Mouse (Mus musculus) testis, adult 2 months (tissue): ENCODE data around the gene Shkbp1. TPM values are rescaled to one million over a fixed set of nuclear protein-coding genes. Genes with fewer than 3 reads are reported as not detected.

Experiments used
- H3K27ac ChIP-seq: fragments of 200-500 bp; 2 replicates; pipeline ENCODE4 v1.5.1; 2012; ENCODE audit warnings: low read depth, low read length; ENCODE audit not compliant: control insufficient read depth, insufficient read depth
- H3K27me3 ChIP-seq: fragments of 200-500 bp; 2 replicates; pipeline ENCODE4 v1.6.1; 2012; ENCODE audit warnings: mild to moderate bottlenecking, low read length, moderate library complexity; ENCODE audit not compliant: control insufficient read depth, insufficient read depth
- H3K36me3 ChIP-seq: fragments of 200-500 bp; 2 replicates; pipeline ENCODE4 v1.6.1; 2012; ENCODE audit warnings: mild to moderate bottlenecking, low read length; ENCODE audit not compliant: control insufficient read depth, insufficient read depth
- H3K4me1 ChIP-seq: fragments of 200-500 bp; 2 replicates; pipeline ENCODE4 v1.6.1; 2012; ENCODE audit warnings: low read length; ENCODE audit not compliant: control insufficient read depth, insufficient read depth
- H3K4me3 ChIP-seq: fragments of 200-500 bp; 2 replicates; pipeline ENCODE4 v1.5.1; 2012; ENCODE audit warnings: low read depth, mild to moderate bottlenecking, low read length, moderate library complexity, mixed read lengths; ENCODE audit not compliant: control insufficient read depth
- CTCF ChIP-seq: fragments of 200-500 bp; IDR thresholded peaks from 2 replicates; pipeline ENCODE4 v1.5.1; 2012; ENCODE audit warnings: low read depth, mild to moderate bottlenecking, inconsistent platforms, low read length, moderate library complexity; ENCODE audit not compliant: control insufficient read depth, insufficient read depth, insufficient replicate concordance
- POLR2A ChIP-seq: fragments of 200-500 bp; IDR thresholded peaks from 2 replicates; pipeline ENCODE4 v1.6.1; 2012; ENCODE audit warnings: low read depth, mild to moderate bottlenecking, inconsistent platforms, low read length, moderate library complexity; ENCODE audit not compliant: control insufficient read depth
- polyA plus RNA-seq: library from polyadenylated mRNA; depleted of rRNA; stranded (reverse); fragments of >200 nt; gene quantifications from 2 replicates; pipeline ENCODE4 v1.2.3, GENCODE M21; 2012; rRNA removed

Gene Shkbp1
- polyA plus RNA-seq = 18.3 and 22.4 TPM in 2 replicates

GRCm38 (mm10) chr7:27355745-27356240 is at the start of gene Shkbp1:
Gene Shkbp1, minus strand, starts transcription at chr7:27356019.
- Histone ChIP-seq H3K4me3 (peak within 1 kb of the TSS; percentile 93), H3K4me1 (peaks cover 19% of the 10 kb centered on the region), H3K27ac (peak within 1 kb of the TSS; percentile 59; the same call in 1 of the 2 replicates), H3K36me3 (no peaks in the 10 kb centered on the region), H3K27me3 (no peaks in the 10 kb centered on the region)
- TF ChIP-seq POLR2A (no peak), CTCF (no peak)

- Histone ChIP-seq H3K4me3 (no peak overlapping the region), H3K27ac (no peak overlapping the region), H3K27me3 (no peaks in the 10 kb centered on the region), H3K36me3 (no peaks in the 10 kb centered on the region), H3K4me1 (peaks cover 12% of the 10 kb centered on the region)
- TF ChIP-seq POLR2A (no peak), CTCF (no peak)
These were observed 48.6 kb upstream of the Shkbp1 start for GRCm38 (mm10) chr7:27404203-27404942.

- peaks cover 5% of the 10 kb centered on the region; the same call in 1 of the 2 replicates for H3K4me1 ChIP-seq
- TF ChIP-seq POLR2A (no peak), CTCF (peak; percentile 87; the same call in 1 of the 2 replicates)
- H3K36me3 ChIP-seq = no peaks in the 10 kb centered on the region
- H3K27me3 ChIP-seq = no peaks in the 10 kb centered on the region
- H3K4me3 ChIP-seq = no peak overlapping the region
- H3K27ac ChIP-seq = no peak overlapping the region
These were observed 46.9 kb upstream of the Shkbp1 start for GRCm38 (mm10) chr7:27402675-27403074.

GRCm38 (mm10) chr7:27400545-27400944 is 44.7 kb upstream of the Shkbp1 start:
- H3K36me3 ChIP-seq = no peaks in the 10 kb centered on the region
- H3K27ac ChIP-seq = no peak overlapping the region
- peaks cover 19% of the 10 kb centered on the region for H3K4me1 ChIP-seq
- TF ChIP-seq CTCF (no peak), POLR2A (no peak)
- no peaks in the 10 kb centered on the region for H3K27me3 ChIP-seq
- no peak overlapping the region for H3K4me3 ChIP-seq

GRCm38 (mm10) chr7:27397048-27397949 is 41.5 kb upstream of the Shkbp1 start:
- Histone ChIP-seq H3K27ac (no peak overlapping the region), H3K4me3 (peak overlapping the region; percentile 70), H3K36me3 (no peaks in the 10 kb centered on the region), H3K4me1 (peaks cover 17% of the 10 kb centered on the region), H3K27me3 (no peaks in the 10 kb centered on the region)
- TF ChIP-seq POLR2A (no peak; the same call in 1 of the 2 replicates), CTCF (peak; percentile 94)

- TF ChIP-seq CTCF = no peak
- Histone ChIP-seq H3K4me1 (peaks cover 17% of the 10 kb centered on the region), H3K27me3 (no peaks in the 10 kb centered on the region), H3K36me3 (no peaks in the 10 kb centered on the region), H3K27ac (no peak overlapping the region), H3K4me3 (peak overlapping the region; percentile 70)
These were observed 40.6 kb upstream of the Shkbp1 start for GRCm38 (mm10) chr7:27396184-27397047.
